Mouse (Mus musculus) erythroblast, embryonic 14.5 days (primary cell): ENCODE data around the gene Wt1.

Experiments used
- GATA1 ChIP-seq: IDR thresholded peaks from 2 replicates; pipeline ENCODE4 v1.6.1; 2012; ENCODE audit warnings: low read length, inconsistent platforms, mixed read lengths
- TAL1 ChIP-seq: IDR thresholded peaks from 3 replicates; pipeline ENCODE4 v1.6.1; 2012; ENCODE audit warnings: low read length, inconsistent platforms, mixed read lengths

DNA sequence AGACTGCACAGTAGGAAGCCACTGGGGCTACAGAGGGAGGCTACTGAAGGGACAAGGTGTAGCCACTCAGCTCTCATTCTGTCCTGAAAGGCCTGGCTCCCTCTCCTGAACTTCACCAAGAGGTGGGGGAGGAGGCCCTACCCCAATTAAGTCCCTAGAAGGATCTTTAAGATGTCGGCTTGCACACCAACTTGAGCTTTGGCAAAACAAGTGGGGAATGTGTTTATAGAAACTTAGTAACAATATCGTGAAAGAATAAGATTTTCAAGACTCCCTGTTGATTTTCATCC, 5.4 kb downstream of the Wt1 start:
- no peak for TF ChIP-seq GATA1
- no peak for TF ChIP-seq TAL1
